Mouse (Mus musculus) spleen, embryonic (tissue): ENCODE measurements around the gene Loxl1.

ENCODE experiments used
- CTCF ChIA-PET: fragments of 350-600 bp; sonication (Branson Sonifier 250); formaldehyde crosslinking; loops from one replicate; lab custom pipeline; 2022; lab: Charles Lee

The Loxl1 gene

DNA sequence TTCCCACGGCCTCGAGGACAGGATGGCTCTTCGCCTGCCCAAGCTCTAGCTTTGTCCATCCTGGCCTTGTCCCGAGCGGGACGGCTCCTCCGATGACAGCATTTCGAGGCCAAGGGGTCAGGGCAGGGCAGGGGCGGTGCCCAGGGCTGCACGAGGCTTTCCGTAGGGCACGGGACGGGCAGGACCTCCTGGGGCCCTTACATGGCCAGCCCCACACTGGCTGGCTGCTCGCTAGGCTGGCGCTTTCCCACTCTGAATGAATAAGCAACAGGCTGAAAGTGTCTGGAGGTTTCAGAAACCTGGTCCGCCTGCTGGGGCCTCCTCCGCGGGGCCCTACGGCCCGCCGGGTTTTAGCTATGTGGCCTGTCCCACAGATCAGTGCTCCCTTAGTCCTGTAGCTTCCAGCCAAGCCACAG is at the start of gene Loxl1:
Loxl1 (minus strand) TSS at position 243 of the 416 bp plus-strand sequence.
- CTCF ChIA-PET: no interaction called here

DNA sequence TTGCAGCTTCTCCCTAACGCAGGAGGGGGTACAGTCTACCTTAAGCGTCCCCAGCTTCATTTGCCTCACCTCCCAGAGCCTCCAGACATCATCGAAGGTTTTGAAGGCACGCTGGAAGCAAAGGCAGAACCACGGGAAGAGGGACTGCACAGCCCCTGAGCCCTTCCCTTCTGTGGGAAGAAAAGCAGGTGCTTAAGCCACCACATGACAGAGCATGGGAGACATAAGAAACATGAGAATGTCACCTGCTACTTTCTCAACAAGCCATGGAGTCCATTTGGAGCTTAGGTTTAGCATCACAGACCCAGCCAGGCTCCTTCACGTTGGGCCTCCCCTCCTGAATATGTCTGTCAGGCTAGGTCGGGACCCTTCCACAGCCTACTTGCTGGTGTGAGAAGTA is 49.0 kb upstream of the Loxl1 start:
- CTCF ChIA-PET: no interaction called here

DNA sequence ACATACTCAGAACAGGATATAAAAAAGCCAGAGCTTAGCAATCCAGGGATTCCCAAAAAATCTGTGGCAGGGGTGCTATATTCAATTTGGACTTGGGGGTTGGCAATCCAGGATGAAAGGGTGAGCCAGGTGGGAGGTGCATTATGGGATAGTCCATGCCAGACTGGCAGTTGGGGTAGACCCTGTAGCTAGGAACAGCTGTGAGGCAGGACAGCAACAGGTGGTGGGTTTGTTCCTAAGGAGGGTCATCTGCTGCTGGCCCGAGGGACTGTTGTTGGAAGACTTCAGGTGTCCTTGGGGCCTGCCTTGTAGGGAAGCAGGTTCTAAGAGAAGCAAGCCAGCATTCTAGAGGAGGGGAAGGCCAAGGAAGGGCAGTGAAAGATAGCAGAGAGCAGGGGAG is 48.4 kb upstream of the Loxl1 start:
- CTCF ChIA-PET: no interaction called here

DNA sequence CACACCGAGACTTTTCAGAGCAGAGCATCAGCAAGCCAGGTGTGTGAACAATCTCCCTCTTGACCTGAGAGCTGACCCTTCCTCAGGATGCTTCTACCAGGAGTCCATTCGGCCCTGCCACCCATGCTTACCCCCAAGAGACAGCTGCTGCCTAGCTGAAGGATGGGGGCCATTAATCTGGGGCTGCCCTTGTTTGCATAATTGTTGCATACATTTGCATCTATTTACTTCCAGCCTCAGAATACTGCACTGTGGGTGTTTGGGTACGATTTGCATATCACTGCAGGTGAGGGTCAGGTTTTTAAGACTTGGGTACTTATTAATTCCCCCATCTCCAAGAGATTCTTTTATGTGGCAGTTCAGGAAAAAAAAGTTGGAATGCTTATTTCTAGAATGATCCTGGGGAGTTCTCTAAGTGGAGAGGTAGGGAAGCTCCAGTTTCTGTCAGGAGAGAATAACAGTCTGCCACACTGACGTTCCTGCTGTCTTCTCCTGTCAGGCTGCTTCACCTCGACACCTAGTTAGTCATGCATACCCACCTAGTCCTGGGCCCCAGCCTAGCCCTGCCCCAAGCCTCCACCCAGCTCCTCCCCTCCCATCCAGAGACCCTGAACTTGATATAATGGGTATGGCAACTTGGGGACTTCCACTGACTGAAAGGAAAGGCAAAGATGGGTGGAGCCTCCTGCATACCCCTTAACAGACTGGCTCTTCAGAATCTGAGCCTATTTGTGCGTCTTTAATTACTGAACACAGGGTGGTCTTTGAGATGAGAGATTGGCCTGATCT is 42.5 kb upstream of the Loxl1 start:
- CTCF ChIA-PET: no interaction called here

DNA sequence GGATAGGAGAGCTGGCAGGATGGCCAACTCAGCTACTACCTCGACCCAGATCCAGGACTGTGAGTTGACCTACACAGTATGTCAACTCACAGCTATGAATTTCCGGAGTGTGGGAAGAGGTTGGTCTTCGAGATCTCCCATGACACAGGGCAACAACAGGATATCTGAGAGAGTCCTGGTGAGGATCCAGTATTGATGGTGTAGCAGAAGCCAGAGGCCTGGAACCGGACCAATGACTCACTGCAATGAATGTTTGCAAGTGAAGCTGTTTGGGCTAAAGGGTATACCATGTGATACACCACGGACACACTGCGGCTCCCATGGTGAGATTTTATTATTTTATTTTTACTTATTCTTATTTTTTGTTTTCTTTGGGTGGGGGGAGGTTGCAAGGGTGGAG is 41.7 kb upstream of the Loxl1 start:
- CTCF ChIA-PET: no interaction called here

DNA sequence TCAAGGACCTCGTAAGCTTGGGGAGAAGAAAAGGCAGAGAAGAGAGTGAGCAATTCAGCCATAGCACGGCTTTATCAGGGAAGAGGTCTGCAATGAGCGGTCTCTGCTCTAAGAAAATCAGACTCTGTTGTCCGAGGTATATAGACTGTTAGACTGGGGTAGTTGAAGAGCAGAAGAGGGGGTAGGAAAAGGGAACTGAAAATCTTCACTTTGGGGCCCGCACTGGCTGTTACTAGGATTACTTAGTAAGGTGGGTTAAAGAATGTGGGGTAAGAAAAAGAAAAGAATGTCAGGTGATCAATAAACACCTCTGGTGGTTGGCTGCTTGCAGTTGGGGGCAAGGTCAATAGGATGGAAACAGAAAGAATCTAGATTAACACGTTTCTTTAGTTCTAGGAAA is 40.2 kb upstream of the Loxl1 start:
- CTCF ChIA-PET: no interaction called here

DNA sequence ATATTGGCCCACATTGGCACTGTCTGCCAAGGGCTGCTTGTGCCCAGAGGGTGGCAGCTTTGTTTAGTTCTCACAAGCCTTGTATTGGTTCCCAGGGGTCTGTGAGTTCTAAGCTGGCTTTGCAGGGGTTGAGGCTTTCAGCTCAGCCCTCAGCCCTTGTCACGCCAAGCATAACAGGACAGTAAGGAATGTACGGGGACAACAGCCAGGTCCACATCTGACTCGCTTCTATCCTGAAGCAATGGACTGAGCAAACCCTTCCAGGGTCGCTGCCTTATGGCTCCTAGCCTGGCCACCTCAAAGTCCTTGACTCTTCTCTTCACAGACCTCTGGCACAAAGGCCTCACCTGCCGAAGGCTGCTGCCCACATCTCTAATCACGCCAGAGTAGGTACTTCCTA is 34.8 kb upstream of the Loxl1 start:
- CTCF ChIA-PET: no interaction called here

DNA sequence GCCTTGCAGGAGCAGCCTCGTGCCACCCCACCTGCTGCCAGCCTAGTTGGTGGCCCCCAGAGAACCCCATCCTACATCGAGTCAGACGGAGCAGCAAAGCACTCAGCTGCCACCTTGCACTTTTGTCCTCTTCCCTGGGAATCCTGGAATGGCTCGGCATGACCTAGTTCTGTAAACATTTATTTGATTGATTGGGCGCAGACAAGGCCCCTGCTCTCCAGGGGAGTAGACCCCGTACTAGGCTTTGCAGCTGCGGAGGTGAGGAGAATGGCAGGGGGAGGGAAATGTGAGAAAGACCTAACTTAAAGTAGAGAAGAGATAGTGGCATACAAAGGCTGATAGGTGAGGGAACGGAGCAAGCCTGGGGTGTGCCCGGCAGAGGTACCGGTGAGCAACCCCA is 33.5 kb upstream of the Loxl1 start:
- CTCF ChIA-PET: no interaction called here

DNA sequence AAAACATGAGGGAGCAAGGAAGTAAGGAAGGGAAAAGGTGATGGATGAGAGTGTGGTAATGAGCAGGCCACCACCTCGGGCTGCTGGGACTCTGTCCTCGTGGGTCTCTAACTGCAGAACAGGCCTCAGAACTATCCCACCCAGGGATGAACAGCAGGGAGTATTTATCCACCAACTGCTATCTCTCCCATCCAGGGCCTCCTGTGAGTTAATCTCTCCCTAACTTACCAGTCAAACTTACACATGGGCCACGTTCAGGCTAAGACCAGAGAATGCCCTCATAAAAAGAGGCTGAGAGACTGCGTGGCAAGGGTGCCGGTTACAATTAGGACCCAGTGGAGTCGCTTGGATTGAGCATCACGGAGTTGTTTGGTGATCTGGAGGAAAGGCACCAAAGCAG is 33.0 kb upstream of the Loxl1 start:
- CTCF ChIA-PET: no interaction called here

DNA sequence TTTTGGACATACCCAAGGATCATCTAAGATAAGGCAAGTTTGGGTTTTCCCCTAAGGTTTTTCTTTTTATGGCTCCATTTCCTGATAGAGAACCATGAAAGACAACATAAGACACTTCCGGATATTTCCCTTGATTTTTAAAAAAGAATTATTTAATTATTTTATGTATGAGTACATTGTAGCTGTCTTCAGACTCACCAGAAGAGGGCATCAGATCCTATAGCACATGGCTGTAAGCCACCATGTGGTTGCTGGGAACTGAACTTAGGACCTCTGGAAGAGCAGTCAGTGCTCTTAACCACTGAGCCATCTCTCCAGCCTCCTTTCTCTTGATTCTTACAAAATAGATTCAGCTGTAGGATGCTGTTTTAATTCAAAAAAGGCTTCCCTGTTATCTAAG is 28.8 kb upstream of the Loxl1 start:
- CTCF ChIA-PET: no interaction called here

DNA sequence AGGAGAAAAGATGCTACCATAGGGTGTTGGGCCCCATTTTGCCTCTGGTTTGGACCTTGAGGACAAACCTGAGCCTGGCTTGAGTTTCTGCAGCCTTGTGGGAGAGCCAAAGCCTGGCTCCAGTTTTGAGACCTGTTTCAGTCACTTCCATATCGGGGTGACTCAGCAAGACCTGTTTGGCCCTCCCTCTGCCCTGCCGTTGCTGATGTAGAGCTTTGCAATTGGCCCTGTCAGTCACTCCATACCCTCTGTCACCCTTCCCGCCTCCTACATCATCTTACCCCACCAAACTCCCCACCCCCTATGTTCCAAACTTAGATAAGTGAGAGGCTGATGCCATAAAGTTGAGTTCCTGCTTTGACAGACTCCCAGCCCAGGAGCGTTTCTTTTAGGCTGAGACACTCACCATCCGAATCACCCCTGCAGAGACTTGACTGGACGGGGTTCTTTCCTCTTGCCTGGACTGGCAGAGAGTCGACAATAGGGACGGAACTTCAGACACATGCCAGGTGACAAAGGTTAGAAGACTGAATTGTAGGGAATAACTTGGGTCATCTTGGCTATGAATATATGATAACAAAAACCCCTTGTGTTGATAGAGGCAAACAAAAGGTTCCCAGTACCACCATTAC is 23.8 kb upstream of the Loxl1 start:
- CTCF ChIA-PET: no interaction called here

DNA sequence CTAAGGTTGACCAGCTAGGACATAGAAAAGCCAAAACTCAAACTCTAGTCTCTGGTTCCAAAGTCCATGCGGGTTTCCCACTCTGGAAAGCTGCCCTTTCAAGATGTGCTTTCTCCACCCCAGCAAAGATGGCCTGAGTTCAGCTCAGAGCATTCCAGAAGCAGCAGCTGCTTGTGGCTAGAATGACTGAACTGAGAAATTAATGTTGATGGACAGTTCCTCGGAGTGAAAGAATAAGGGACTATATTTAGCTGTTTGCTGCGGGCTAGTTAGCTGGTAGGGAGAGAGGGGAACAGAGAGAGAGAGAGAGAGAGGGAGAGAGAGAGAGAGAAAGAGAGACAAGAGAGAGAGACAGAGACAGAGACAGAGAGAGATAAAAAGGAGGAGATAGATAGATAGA is 18.3 kb upstream of the Loxl1 start:
- CTCF ChIA-PET: no interaction called here

DNA sequence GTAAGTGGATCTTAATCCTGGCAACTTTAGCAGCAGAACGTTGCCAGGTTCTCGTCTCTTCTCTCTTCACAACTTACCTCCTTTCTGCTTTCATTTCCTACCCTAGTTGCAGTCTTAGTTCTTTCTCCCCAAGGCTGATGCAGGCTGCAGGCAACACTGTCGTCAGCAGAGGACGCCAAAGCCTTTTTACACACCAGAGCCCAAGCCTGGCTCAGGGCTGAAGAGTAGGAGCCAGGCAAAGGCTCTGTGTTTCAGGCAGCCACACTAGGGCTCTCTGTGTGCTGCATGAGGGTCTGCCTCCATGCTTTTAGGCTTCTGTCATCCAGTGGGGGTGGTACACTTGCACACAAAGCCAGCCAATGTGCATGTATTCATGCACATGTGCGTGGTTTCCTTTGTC is 17.3 kb upstream of the Loxl1 start:
- CTCF ChIA-PET: no interaction called here

DNA sequence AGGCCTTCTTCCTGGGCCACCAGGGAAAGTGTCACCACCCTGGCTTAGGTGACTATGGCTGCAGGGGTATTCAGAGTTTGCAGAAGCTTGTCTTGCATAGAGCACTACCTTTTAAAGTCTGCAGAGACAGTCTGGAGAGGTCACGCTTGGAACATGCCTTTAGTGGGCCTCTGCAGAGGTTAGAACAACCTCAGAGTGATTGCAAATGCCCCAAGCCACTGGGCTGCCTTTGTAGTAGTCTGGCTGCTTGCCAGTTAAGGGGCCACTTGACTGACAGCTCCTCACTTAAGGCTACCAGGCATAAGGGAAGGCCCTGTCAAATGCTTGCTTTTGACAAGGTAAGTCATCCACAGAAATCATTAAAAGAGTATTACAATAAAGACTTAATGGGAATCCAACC is 14.4 kb upstream of the Loxl1 start:
- CTCF ChIA-PET: no interaction called here

DNA sequence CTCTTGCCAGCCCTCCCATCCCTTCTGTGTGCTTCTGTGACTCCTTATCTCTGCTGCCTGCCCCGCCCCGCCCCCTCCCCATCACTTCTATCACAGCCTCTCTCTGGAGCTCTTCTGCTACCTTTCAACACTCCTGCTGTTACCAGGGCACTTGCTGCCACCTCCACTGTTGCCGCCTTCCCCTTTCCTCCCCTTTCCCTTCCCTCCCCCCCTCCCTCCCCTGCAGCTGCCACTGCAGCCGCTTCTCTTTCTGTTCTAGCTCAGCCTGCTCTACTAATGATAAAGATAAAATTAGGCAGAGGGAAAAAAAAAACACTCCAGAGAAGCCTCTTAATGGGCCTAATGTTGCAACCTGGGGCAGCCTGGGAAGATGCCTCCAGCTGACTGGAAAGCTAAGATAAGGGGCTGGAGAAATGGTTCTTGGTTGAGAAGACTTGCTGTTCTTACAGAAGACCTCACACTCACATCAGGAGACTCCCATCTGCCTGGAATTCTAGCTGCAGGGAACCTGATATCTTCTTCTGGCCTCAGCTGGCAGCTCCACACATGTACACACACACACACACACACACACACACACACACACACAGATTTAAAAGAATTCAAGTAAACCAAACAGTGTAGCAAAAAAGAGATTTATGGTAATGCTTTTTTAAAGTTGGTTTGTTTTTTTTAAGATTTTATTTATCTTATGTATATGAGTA is 13.6 kb upstream of the Loxl1 start:
- CTCF ChIA-PET: no interaction called here

DNA sequence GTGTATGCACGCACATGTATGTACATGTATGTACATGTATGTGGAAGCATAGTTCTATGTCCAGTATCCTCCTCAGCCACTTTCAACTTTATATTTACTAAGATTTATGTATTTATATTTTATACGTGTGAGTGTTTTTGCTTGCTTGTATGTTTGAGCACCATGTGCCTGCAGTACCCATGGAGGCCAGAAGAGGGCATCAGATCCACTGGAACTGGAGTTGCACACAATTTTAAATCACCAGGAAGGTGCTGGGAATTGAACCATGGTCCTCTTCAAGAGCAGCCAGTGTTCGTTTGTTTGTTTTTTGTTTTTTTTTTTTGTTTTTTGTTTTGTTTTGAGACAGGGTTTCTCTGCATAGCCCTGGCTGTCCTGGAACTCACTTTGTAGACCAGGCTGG is 8.7 kb upstream of the Loxl1 start:
- CTCF ChIA-PET: no interaction called here

DNA sequence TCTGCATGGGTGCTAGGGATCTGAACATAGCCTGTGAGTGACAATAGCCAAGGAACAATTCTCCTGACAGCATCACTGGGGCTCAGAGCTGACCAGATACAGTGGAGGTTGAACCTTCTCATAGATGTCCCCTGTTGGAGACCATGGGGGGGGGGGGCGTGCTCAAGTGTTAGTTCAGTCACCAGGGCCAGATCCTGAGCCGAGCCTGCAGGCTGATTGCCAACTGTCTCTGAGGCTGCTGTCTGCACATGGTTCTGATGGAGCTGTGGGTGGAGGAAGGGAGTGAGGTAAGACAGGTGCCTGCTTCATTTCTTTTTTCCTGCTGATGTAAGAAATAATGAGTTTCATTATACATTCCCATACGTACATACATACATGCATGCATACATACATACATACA is 5.3 kb upstream of the Loxl1 start:
- CTCF ChIA-PET: interaction anchor here (0.7 kb wide), 1 partner anchor 236 kb away, joined by 10 read pairs; no protein-coding TSS in a partner anchor

DNA sequence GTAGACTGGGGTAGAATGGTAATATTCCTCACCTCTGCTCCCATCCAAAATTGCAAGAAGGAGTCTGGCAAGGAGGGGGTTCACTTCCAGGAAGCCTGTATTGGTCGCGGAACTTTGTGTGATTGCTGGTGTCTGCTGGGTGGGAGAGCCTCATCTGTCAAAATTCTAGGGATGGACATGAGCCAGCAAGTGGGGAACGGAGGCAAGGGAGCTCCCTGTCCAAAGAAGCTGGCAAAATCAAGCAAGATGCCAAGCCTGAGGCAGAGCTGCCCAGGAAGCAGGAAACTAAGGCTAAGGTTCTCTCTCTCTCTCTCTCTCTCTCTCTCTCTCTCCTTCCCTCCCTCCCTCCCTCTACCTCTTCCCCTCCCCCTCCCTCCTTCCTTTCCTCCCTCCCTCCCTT is 4.4 kb upstream of the Loxl1 start:
- CTCF ChIA-PET: no interaction called here

DNA sequence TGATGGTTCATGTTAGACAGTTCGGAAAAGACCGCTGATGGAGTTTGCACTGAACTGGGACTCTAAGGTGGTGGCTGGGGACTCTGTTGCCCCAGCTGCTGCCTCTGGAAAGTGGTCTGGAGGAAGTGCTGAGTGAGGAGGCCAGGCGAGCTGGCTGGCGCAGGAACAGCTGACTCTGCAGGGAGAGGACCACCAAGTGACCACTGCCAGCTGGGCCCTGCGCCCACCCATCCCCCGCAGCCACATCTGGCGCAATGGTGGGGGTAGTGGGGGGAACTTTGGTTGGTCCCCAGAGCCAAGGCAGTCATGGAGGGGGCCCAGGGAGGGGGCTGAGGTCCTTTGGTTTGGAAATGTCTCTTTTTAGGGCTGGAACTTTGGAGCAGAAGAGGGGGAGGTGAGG is 3.8 kb upstream of the Loxl1 start:
- CTCF ChIA-PET: no interaction called here

DNA sequence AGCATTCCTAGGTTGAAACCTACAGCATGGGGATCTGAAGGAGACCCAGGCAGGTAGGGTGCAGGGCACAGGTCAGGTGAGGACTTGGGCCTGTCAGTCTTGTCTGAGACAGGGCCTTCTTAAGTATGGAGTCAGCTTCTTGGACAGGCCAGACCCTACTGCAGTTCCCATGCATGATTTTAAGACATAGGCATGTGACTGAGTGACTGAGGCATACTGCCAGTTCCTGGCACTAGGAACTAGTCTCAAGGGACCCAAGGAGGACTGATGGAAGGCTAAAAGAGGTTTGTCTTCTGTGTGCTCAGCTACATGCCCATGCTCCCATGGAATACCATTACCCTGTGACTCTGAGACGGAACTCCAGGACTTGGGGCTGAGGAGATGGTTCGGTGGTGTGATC is 2.9 kb upstream of the Loxl1 start:
- CTCF ChIA-PET: no interaction called here

DNA sequence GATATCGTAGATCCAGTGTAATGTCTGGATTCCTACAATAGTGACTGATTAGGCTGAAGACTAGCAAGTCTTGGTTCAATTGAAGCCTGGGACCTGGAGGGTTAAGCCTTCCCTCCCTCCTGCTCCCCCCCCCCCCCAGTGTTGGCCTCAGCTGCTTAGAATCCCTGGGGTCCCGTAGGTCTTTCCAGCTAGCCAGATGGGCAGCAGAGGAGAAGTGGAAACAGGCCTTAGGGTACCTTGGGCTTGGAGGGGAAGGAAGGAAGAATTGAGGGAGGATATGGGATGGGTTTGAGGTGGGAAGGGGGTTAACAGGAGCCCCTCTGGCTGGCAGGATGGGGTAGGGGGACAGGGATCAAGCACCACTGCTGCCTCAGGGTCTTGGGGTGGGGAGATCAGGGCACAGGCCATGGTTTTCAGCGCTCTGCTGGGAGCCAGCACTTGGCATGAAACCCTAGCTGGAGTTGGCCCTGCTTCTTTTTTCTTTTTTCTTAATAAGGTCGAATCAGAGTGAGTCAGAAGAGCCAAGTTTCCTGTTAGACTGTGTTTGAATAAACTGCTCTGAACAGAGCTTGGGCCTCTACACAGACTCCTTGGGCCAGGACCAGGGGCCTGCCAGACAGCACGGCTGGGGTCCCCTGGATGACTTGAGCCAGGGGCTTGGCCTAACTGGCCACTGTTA is 1.8 kb upstream of the Loxl1 start:
- CTCF ChIA-PET: no interaction called here

DNA sequence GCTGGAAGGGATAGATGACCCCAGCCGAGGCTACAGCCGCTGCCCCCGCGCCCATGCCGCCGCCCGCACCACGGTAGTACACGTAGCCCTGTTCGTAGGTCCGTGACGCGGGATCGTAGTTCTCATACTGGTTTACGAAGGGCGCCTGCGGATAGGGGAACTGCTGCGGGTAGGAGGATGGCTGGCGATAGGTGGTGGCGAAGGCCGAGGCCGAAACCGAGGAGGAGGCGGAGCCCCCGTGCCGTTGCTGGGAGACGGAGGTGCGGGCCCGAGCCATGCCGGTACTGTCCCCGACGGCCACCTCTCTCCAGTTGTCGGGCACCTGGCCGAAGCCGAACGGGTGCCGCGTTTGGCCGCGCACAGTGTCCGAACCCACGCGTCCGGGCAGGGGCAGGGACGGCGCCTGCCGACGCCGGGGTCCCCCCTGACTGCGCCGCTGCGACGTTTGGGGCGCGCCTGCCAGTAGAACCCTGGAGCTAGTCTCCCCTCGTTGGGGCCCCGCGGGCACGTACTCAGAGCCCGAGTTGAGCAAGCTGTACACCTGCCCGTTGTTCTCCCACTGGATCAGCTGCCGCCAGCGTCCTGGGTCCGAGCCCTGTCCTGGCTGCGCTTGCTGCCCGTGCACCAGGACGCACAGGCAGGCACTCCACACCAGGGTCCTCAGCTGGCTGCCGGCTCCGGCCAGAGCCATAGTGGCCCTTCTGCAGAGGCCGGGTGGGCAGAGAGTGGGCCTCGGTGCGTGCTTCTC is 616 bp downstream of the Loxl1 start:
- CTCF ChIA-PET: no interaction called here
